Mouse (Mus musculus) hindbrain, embryonic 14.5 days (tissue): ENCODE measurements at regions not wholly inside any gene's neighbourhood (a gene's known extent, or its start where the extent isn't known, plus 50 kb on each side); places are given as distances from the start of the nearest gene placed in this dataset.

ENCODE experiments used
- ATAC-seq: fragments of 200-750 bp; cut with Nextera tagmentation; 2 replicates; pipeline ENCODE4 v1.8.0; 2017; ENCODE audit warnings: moderate number of reproducible peaks, mild to moderate bottlenecking, moderate TSS enrichment, moderate library complexity; ENCODE audit not compliant: low FRiP score
- DNase-seq: peaks from one replicate; pipeline ENCODE4 v3.0.0-alpha.2; 2015; ENCODE audit warnings: low spot score
- H3K27ac ChIP-seq: fragments of 300-500 bp; sonication (generic); 2 replicates; pipeline ENCODE4 v1.5.1; 2014; ENCODE audit warnings: mild to moderate bottlenecking, moderate library complexity
- H3K27me3 ChIP-seq: fragments of 300-500 bp; sonication (generic); 2 replicates; pipeline ENCODE4 v1.6.1; 2014; ENCODE audit warnings: mild to moderate bottlenecking, low read length, mixed read lengths; ENCODE audit not compliant: control insufficient read depth, insufficient read depth
- H3K36me3 ChIP-seq: fragments of 300-500 bp; sonication (generic); replicated peaks from 2 replicates; pipeline ENCODE4 v1.6.1; 2014; ENCODE audit not compliant: control insufficient read depth, insufficient read depth
- H3K4me1 ChIP-seq: fragments of 300-500 bp; sonication (generic); replicated peaks from 2 replicates; pipeline ENCODE4 v1.6.1; 2014; ENCODE audit warnings: antibody characterized with exemption, low read length, mixed read lengths; ENCODE audit not compliant: control insufficient read depth, insufficient read depth
- H3K4me2 ChIP-seq: fragments of 300-500 bp; sonication (generic); replicated peaks from 2 replicates; pipeline ENCODE4 v1.6.1; 2014; ENCODE audit warnings: mild to moderate bottlenecking, moderate library complexity
- H3K4me3 ChIP-seq: fragments of 300-500 bp; sonication (generic); replicated peaks from 2 replicates; pipeline ENCODE4 v1.5.1; 2014; ENCODE audit warnings: mild to moderate bottlenecking, low read length
- H3K9ac ChIP-seq: fragments of 300-500 bp; sonication (generic); 2 replicates; pipeline ENCODE4 v1.6.1; 2014
- H3K9me3 ChIP-seq: fragments of 300-500 bp; sonication (generic); 2 replicates; pipeline ENCODE4 v1.6.1; 2016; ENCODE audit warnings: low read length; ENCODE audit not compliant: control insufficient read depth
- WGBS: fragments of 180-500 bp; shearing (Covaris S2); extraction: QIAGEN DNeasy Blood & Tissue Kit; methylation state at CpG from one replicate; pipeline ENCODE4 v1.1.7; 2014; 5-methylcytosine and 5-hydroxymethylcytosine counted together

DNA sequence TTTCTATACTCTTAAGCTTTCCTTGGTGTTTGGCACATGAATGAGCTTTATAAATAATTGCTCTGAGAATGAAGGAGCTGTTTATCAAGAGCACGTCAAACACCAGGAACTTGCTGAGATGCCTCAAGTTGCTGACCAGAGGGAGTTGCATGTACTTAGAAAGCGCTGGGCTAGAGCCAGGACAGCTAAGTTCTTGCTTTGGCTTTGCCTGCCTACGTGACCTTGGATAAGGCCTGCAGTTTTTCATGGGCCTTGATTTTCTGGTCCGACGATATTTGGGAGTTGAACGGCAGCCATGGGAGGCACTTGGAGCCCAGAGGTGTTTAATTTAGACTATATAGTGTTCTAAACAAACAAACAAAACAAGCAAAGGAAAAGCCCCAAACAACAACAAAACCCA is 62.4 kb downstream of the Foxd1 start:
- Histone ChIP-seq H3K9me3 (no peaks in the 10 kb centered on the region), H3K27me3 (no peaks in the 10 kb centered on the region), H3K27ac (no peak overlapping the region), H3K9ac (no peak overlapping the region), H3K4me1 (no peaks in the 10 kb centered on the region), H3K4me3 (no peak overlapping the region), H3K36me3 (no peaks in the 10 kb centered on the region), H3K4me2 (no peak overlapping the region)
- DNase-seq (no peak), ATAC-seq (no peak)
- WGBS = 85% methylated on average over 6 of the region's 6 CpGs

DNA sequence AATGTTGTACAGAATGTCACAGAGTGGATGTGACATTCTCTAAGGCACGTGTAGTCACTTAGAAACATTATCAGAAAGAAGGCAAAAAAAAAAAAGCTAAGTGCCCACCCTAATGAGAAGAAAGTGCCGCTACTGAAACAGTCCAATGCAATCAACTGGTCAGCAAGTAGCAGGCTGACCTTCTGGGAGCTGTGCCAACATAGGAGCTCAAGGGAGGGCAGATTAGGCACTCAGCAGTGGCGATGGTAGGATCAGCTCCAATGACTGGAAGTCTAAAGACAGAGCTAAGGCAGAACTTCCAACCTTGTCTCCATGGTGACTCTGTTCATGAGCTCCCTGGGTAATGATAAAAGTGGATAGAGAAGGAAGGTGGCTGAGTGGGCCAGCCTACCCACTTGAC is 60.8 kb downstream of the Foxd1 start:
- H3K27me3 ChIP-seq = no peaks in the 10 kb centered on the region
- WGBS = 80% methylated on average over 3 of the region's 3 CpGs
- no peak overlapping the region for H3K9ac ChIP-seq
- H3K4me3 ChIP-seq = no peak overlapping the region
- ATAC-seq = no peak
- DNase-seq = no peak
- no peaks in the 10 kb centered on the region for H3K36me3 ChIP-seq
- H3K27ac ChIP-seq = no peak overlapping the region
- no peak overlapping the region for H3K4me2 ChIP-seq
- H3K9me3 ChIP-seq = no peaks in the 10 kb centered on the region
- H3K4me1 ChIP-seq = no peaks in the 10 kb centered on the region

DNA sequence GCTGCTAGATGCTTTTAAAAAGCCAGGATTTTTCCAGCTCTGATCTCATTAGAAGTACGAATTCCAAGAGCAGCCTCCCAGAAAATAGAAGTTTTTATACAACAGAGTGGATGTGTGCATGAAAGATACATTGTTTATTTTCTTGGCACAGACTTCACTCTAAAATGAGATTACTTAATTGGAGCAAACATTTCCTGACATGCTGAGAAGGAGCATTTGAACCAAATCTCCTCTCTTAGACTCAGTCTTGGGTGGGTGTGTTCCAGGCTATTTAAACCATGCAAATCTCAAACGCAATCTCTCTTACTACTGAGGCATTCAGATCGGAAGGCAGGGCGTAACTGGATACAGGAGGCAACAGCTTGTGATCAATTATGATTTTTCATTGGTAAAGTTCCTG is 59.2 kb downstream of the Foxd1 start:
- DNase-seq (no peak), ATAC-seq (no peak)
- 64% methylated on average over 4 of the region's 4 CpGs for WGBS
- Histone ChIP-seq H3K4me1 (no peaks in the 10 kb centered on the region), H3K27ac (no peak overlapping the region), H3K9me3 (no peaks in the 10 kb centered on the region), H3K4me2 (no peak overlapping the region), H3K27me3 (no peaks in the 10 kb centered on the region), H3K9ac (no peak overlapping the region), H3K4me3 (no peak overlapping the region), H3K36me3 (no peaks in the 10 kb centered on the region)
